Mouse (Mus musculus): ENCODE results near the gene Lrrc9. TPM values are rescaled to one million over a fixed set of nuclear protein-coding genes. Genes with fewer than 3 reads are reported as not detected.

Lrrc9 gene
- polyA plus RNA-seq, 2 experiments from 2014 or later = 0.39 TPM; not detected in 1

Other genes with a start within 250 kb of the Lrrc9 start
- not detected for gene Rtn1, start 32.8 kb upstream of the Lrrc9 start, polyA plus RNA-seq (2017; shearing (Covaris generic))
- gene Pcnx4, start 94.5 kb downstream of the Lrrc9 start, polyA plus RNA-seq (2017; shearing (Covaris generic)) = 1 to 10 TPM; 4.4 to 7.0 TPM
- gene Gm4756, start 207.8 kb downstream of the Lrrc9 start, polyA plus RNA-seq (2017; shearing (Covaris generic)) = not detected
- gene Dhrs7, start 223.0 kb downstream of the Lrrc9 start, polyA plus RNA-seq (2017; shearing (Covaris generic)) = 100 to 1,000 TPM in 1 of 2 experiments, 10 to 100 TPM in 1; 92.5 to 103 TPM